Mouse (Mus musculus) G1E (cell line): ENCODE measurements at regions not wholly inside any gene's neighbourhood (a gene's known extent, or its start where the extent isn't known, plus 50 kb on each side); places are given as distances from the start of the nearest gene placed in this dataset.

Experiments used
- ATAC-seq: 2 replicates; pipeline ENCODE4 v1.8.0; 2016; ENCODE audit warnings: mild to moderate bottlenecking; ENCODE audit not compliant: insufficient number of reproducible peaks, poor library complexity, low FRiP score, severe bottlenecking; ENCODE audit errors: extremely low read depth
- DNase-seq: peaks from one replicate; pipeline ENCODE4 v3.0.0; 2012; ENCODE audit warnings: low spot score
- H3K27me3 ChIP-seq: 2 replicates; pipeline ENCODE4 v1.6.1; 2012; ENCODE audit warnings: mild to moderate bottlenecking, low read length, inconsistent platforms; ENCODE audit not compliant: insufficient read depth
- H3K36me3 ChIP-seq: replicated peaks from 2 replicates; pipeline ENCODE3; 2012; ENCODE audit warnings: mild to moderate bottlenecking, inconsistent platforms
- H3K4me1 ChIP-seq: 2 replicates; pipeline ENCODE4 v1.6.1; 2012; ENCODE audit warnings: low read depth, low read length, inconsistent platforms, mixed read lengths; ENCODE audit not compliant: insufficient read depth
- H3K4me3 ChIP-seq: 2 replicates; pipeline ENCODE4 v1.5.1; 2012; ENCODE audit warnings: low read depth, mild to moderate bottlenecking, inconsistent platforms, low read length, moderate library complexity, mixed read lengths
- H3K9me3 ChIP-seq: replicated peaks from 2 replicates; pipeline ENCODE4 v1.6.1; 2012; ENCODE audit warnings: inconsistent platforms
- CTCF ChIP-seq: IDR thresholded peaks from 2 replicates; pipeline ENCODE4 v1.5.1; 2012; ENCODE audit warnings: low read depth, low read length, inconsistent platforms, mixed read lengths
- GATA1 ChIP-seq: IDR thresholded peaks from 2 replicates; pipeline ENCODE4 v1.6.1; 2012; ENCODE audit warnings: borderline replicate concordance, low read length, inconsistent platforms, mixed read lengths
- GATA2 ChIP-seq: IDR thresholded peaks from 2 replicates; pipeline ENCODE4 v1.6.1; 2012; ENCODE audit warnings: low read depth, low read length, inconsistent platforms, borderline replicate concordance
- POLR2AphosphoS5 ChIP-seq: IDR thresholded peaks from 2 replicates; pipeline ENCODE4 v1.6.1; 2012; ENCODE audit warnings: low read depth, low read length, inconsistent platforms; ENCODE audit not compliant: insufficient replicate concordance
- TAL1 ChIP-seq: conservative IDR thresholded peaks from 2 replicates; pipeline ENCODE4 v1.6.1; 2012; ENCODE audit warnings: low read depth, low read length, inconsistent platforms, mixed read lengths

DNA sequence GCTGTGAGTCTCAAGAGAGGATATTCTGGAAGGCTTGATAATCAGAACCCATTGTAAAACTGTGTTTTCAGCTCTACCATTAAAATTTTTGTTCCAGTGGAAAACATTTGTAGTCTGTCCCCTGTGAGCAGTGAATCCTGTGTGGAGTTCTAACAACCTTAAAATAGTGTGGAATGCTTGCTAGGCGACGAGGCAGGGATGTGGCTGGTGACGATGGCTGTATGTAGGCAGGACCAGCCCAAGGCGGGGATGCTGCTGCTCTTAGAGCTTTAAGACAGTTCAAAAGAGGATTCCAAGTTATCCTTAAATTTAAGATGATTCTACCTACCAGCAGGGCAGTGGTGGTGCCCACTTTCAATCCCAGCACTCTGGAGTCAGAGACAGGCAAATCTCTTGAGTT is 1151.9 kb upstream of the A1bg start:
- no peak overlapping the region for H3K4me3 ChIP-seq
- no peak for DNase-seq
- H3K9me3 ChIP-seq = no peaks in the 10 kb centered on the region
- no peaks in the 10 kb centered on the region for H3K27me3 ChIP-seq
- peaks cover 37% of the 10 kb centered on the region for H3K4me1 ChIP-seq
- no peak for ATAC-seq
- TF ChIP-seq TAL1 (no peak), GATA1 (no peak), POLR2AphosphoS5 (no peak), CTCF (no peak)
- H3K36me3 ChIP-seq = peaks cover 1% of the 10 kb centered on the region

DNA sequence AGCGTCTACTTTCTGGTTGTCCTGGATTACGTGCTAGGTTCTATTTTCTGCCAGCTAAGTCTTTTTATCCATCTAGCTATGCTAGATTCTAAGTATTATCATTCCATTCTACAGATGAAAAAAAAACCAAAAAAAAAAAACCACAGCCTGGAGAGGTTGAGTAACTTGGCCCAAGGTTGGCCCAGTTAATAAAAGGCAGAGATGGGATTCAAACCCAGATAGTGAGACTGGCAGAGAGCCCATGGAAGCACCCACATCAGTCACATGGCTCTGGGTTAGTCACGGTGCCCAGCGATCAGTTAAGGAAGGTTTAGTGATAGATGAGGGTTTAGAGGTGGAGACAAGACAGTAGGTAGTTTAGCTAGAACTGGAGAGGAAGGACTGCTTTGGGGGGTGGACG is 1150.8 kb upstream of the A1bg start:
- Histone ChIP-seq H3K4me1 (peaks cover 25% of the 10 kb centered on the region), H3K9me3 (no peaks in the 10 kb centered on the region), H3K27me3 (no peaks in the 10 kb centered on the region), H3K36me3 (peaks cover 7% of the 10 kb centered on the region), H3K4me3 (no peak overlapping the region)
- no peak for ATAC-seq
- no peak for TF ChIP-seq TAL1
- DNase-seq = no peak

DNA sequence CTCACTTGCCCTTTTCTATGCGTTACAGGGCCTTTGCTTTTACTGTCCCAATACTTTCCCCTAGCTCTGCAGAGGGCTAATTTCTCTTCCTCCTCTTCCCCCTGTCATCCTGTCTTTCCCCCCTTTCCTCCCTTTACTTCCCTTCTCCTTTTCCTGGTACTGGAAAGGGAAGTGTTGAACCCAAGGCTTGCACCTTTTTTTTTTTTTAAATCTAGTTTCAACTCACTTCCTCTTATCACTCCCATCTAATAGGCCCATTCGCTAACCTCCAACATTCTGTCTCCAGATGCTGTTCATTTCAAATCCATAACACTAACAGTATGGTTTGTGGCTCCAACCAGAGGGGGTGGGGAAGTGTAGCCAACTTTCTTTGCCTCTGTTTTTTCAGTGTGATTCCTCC is 1148.5 kb upstream of the A1bg start:
- H3K4me1 ChIP-seq = peaks cover 30% of the 10 kb centered on the region
- H3K9me3 ChIP-seq = no peaks in the 10 kb centered on the region
- ATAC-seq (no peak), DNase-seq (no peak)
- no peaks in the 10 kb centered on the region for H3K27me3 ChIP-seq
- TF ChIP-seq GATA2 (no peak), TAL1 (no peak), GATA1 (no peak), POLR2AphosphoS5 (no peak), CTCF (no peak)
- H3K36me3 ChIP-seq = peaks cover 7% of the 10 kb centered on the region
- H3K4me3 ChIP-seq = no peak overlapping the region

DNA sequence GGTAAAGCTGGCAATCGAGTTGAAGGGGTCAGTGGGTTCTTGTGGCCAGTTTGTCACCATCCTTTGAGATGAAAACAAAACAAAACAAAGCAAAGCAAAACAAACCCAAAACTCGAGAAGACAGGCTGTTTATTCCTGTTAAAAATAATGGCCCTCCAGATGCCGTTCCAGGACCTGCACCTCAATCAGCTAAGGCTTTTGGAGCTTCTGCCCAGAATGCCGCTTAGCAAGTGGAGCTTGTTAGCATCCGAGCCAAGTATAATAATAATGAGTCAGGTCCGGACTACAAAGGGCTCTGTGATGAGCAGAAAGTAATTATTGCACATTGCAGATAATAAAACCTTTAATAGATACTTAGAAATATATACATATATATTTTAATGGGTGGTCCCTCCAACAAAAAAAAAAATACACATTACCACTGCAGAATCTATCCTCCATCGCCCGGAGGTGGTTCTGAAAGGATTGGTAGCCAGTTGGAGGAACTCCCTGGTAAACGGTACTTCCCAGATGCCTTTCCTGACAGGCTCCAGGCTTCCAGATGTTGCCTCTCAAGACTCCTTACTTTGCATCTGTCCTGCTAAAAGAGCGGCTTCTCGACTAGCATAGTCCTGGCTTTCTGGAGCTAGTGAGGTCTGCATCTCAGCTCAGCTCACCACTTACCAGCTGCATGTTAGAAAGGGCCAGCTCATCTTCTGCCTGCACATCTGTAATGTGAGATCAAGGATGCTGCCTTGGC is 1145.8 kb upstream of the A1bg start:
- Histone ChIP-seq H3K9me3 (no peaks in the 10 kb centered on the region), H3K4me1 (peaks cover 54% of the 10 kb centered on the region), H3K36me3 (peaks cover 7% of the 10 kb centered on the region), H3K4me3 (no peak overlapping the region), H3K27me3 (no peaks in the 10 kb centered on the region)
- DNase-seq (no peak), ATAC-seq (no peak)
- no peak for TF ChIP-seq GATA1
- TF ChIP-seq TAL1 = no peak
- no peak for TF ChIP-seq CTCF
- TF ChIP-seq GATA2 = no peak
- no peak for TF ChIP-seq POLR2AphosphoS5

DNA sequence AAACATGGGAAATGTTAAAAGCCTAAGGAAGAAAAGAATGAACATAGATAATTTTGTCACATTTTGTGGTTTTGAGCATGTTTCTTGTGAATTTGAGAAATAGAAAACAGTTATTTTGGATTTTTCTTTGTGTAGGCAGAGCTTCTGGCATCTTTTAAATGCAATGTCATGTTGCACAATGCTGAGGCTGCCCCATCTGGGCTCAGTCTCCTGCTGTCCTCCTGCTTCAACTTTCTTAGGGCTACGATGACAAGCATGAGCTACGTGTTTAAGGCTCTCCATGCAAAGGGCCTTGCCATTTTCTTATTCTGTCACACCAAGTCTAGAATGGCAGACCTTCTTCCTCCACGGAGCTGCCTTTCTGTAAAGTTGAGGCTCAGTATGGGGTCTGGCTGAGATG is 1141.6 kb upstream of the A1bg start:
- Histone ChIP-seq H3K27me3 (no peaks in the 10 kb centered on the region), H3K4me1 (peaks cover 49% of the 10 kb centered on the region), H3K36me3 (peaks cover 4% of the 10 kb centered on the region), H3K9me3 (no peaks in the 10 kb centered on the region), H3K4me3 (no peak overlapping the region)
- ATAC-seq = no peak
- DNase-seq = no peak
- TF ChIP-seq GATA1 (no peak), CTCF (no peak), GATA2 (no peak), POLR2AphosphoS5 (no peak), TAL1 (no peak)

DNA sequence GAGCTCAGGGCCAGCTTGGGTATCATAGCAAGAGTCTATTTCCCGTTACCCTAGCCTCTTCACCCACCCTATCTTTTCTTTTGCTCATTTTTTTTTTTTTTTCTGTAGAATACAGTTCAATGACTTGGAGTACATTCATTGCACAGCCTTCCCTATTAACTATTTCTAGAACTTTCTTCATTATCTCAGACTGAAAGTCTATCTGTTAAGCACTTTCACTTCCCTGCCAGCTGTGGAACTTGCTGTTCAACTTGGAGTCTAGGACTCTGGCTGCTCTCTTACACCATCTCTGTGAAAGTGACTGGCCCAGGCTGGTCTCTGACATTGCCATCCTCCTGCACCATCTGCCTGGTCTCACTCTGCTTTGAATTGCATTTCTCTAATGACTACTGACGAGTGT is 1134.6 kb upstream of the A1bg start:
- Histone ChIP-seq H3K27me3 (no peaks in the 10 kb centered on the region), H3K4me1 (peaks cover 20% of the 10 kb centered on the region; the same call in 1 of the 2 replicates), H3K36me3 (peaks cover 2% of the 10 kb centered on the region), H3K4me3 (no peak overlapping the region), H3K9me3 (no peaks in the 10 kb centered on the region)
- TF ChIP-seq CTCF (no peak), TAL1 (no peak), GATA2 (no peak), POLR2AphosphoS5 (no peak), GATA1 (no peak)
- DNase-seq (no peak), ATAC-seq (no peak)

DNA sequence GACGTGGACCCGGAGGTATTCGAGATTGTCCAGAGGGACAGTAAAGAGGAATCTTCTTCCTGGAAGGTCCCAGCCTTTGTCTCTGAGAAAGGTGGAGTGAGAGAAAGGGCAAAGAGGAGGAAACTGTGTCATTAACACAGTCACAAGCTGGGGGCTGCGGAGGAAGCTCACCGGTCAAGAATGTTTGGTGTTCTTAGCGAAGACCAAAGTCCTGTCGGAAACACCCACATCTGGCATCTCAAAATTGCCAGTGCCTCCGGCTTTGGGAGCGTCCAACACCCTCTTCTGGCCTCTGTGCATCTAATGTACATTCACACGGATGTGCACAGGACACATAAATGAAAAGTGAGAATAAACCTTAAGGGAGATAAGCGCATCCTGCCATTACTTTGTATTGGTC is 1134.1 kb upstream of the A1bg start:
- Histone ChIP-seq H3K36me3 (peaks cover 2% of the 10 kb centered on the region), H3K27me3 (no peaks in the 10 kb centered on the region), H3K9me3 (no peaks in the 10 kb centered on the region), H3K4me3 (no peak overlapping the region), H3K4me1 (peaks cover 20% of the 10 kb centered on the region; the same call in 1 of the 2 replicates)
- no peak for TF ChIP-seq POLR2AphosphoS5
- TF ChIP-seq CTCF = no peak
- TF ChIP-seq GATA2 = no peak
- TF ChIP-seq TAL1 = no peak
- TF ChIP-seq GATA1 = no peak
- DNase-seq (no peak), ATAC-seq (no peak)
